In the genomic region with DNA sequence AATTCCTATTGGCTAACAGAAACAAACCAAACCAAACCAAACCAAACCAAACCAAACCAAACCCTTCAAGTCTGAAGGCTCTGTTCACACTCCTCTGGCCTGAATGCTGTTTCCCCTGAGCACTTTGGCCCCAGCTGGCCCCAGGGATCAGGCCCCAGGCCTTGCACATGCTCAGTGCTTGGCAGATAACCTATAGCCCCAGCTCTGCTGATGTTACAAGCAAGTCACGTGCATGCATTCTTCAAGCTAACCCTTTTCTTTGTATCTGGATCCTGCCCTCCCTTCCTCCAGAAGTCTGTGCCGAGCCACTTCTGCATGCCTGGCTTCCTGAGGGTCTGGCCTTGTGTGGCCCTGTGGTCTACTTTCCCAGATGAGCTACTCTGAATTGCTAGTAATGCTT, we compare ENCODE assay signal across 11 mouse cellular contexts. TPM values are rescaled to one million over a fixed set of nuclear protein-coding genes. Genes with fewer than 3 reads are reported as not detected.
A peak's percentile ranks its signal among the peaks of the same experiment; 100 is the strongest.
DNase-seq lines count a peak whose midpoint lies in the region; ATAC-seq lines count a peak whose summit lies in the region.
"Had no signal": no experiment of that assay in that cellular context is flagged by ENCODE, and none has a peak within 500 bp of the region (broad histone marks: within the 10 kb centered on the region; RNA-seq: fewer than 3 reads in every experiment).

No protein-coding gene starts in this region.

- H3K27me3 ChIP-seq in forebrain, embryonic 11.5 days (ENCODE audit: control insufficient read depth, insufficient read depth, low read length), result no peaks in the 10 kb centered on the region
- H3K27me3 ChIP-seq in forebrain, embryonic 14.5 days (replicated peaks; ENCODE audit: control insufficient read depth, insufficient read depth, low read length), result no peaks in the 10 kb centered on the region
- H3K27me3 ChIP-seq in kidney, embryonic 15.5 days, result no peaks in the 10 kb centered on the region
- H3K27me3 ChIP-seq in liver, embryonic 11.5 days (replicated peaks; ENCODE audit: control insufficient read depth, insufficient read depth, low read length), result no peaks in the 10 kb centered on the region

- ATAC-seq in forebrain, embryonic 11.5 days (replicated peaks; ENCODE audit: low FRiP score), result peak; percentile 21; the same call in 1 of the 2 replicates
- no peak for ATAC-seq in forebrain, embryonic 14.5 days
- ATAC-seq in kidney, embryonic 15.5 days (replicated peaks; ENCODE audit: low FRiP score), result no peak
- peak; percentile 53; the same call in 1 of the 2 replicates for ATAC-seq in liver, embryonic 11.5 days (replicated peaks; ENCODE audit: low FRiP score)
- no peak for ATAC-seq in erythroblast, adult 5-6 weeks (replicated peaks; ENCODE audit: low FRiP score, poor library complexity, severe bottlenecking)
- ATAC-seq: forebrain, postnatal 0 days had no signal

- no peaks in the 10 kb centered on the region for H3K36me3 ChIP-seq in forebrain, embryonic 11.5 days (ENCODE audit: control insufficient read depth, insufficient read depth, low read length)
- no peaks in the 10 kb centered on the region for H3K36me3 ChIP-seq in forebrain, embryonic 14.5 days (ENCODE audit: control insufficient read depth, insufficient read depth, low read length)
- H3K36me3 ChIP-seq in kidney, embryonic 15.5 days, result peaks cover 4% of the 10 kb centered on the region; the same call in 1 of the 2 replicates
- no peaks in the 10 kb centered on the region for H3K36me3 ChIP-seq in liver, embryonic 11.5 days (ENCODE audit: control insufficient read depth, insufficient read depth, low read length)

- no peak overlapping the region for H3K9ac ChIP-seq in forebrain, embryonic 11.5 days (ENCODE audit: low read length)
- no peak overlapping the region for H3K9ac ChIP-seq in forebrain, embryonic 14.5 days (ENCODE audit: low read length)
- no peak overlapping the region for H3K9ac ChIP-seq in kidney, embryonic 15.5 days
- no peak overlapping the region for H3K9ac ChIP-seq in liver, embryonic 11.5 days (ENCODE audit: low read depth, low read length)
- H3K9ac ChIP-seq: forebrain, postnatal 0 days had no signal

- H3K9me3 ChIP-seq in forebrain, embryonic 11.5 days (ENCODE audit: control insufficient read depth, low read length), result no peaks in the 10 kb centered on the region
- no peaks in the 10 kb centered on the region for H3K9me3 ChIP-seq in forebrain, embryonic 14.5 days (replicated peaks; ENCODE audit: control insufficient read depth, low read length)
- no peaks in the 10 kb centered on the region for H3K9me3 ChIP-seq in kidney, embryonic 15.5 days (replicated peaks)
- no peaks in the 10 kb centered on the region for H3K9me3 ChIP-seq in liver, embryonic 11.5 days (ENCODE audit: control insufficient read depth, low read length)

- H3K4me2 ChIP-seq in forebrain, embryonic 11.5 days (ENCODE audit: low read depth, low read length, severe bottlenecking), result no peak overlapping the region
- no peak overlapping the region for H3K4me2 ChIP-seq in forebrain, embryonic 14.5 days (ENCODE audit: low read length)
- no peak overlapping the region for H3K4me2 ChIP-seq in kidney, embryonic 15.5 days
- no peak overlapping the region for H3K4me2 ChIP-seq in liver, embryonic 11.5 days

- DNase-seq in forebrain, embryonic 11.5 days (ENCODE audit: low spot score), result no peak
- DNase-seq in forebrain, embryonic 14.5 days (ENCODE audit: low spot score), result no peak
- no peak for DNase-seq in kidney, adult 9 months
- peak; percentile 66 for DNase-seq in R1 (ENCODE audit: low read depth, low spot score)
- no peak for DNase-seq in liver, embryonic 11.5 days (ENCODE audit: low spot score)
- DNase-seq in natural killer cell, adult 2 months (ENCODE audit: low spot score in 2 of 2), result no peak
- DNase-seq: B cell, adult 2 months; forebrain, postnatal 0 days; layer of hippocampus, adult 9-11 months had no signal

- no peak overlapping the region for H3K27ac ChIP-seq in forebrain, embryonic 11.5 days (ENCODE audit: low read depth, low read length)
- H3K27ac ChIP-seq in forebrain, embryonic 14.5 days (ENCODE audit: low read depth, low read length), result no peak overlapping the region
- peak overlapping the region; percentile 93 for H3K27ac ChIP-seq in kidney, embryonic 15.5 days
- H3K27ac ChIP-seq in liver, embryonic 11.5 days (ENCODE audit: low read depth, low read length), result peak overlapping the region; percentile 11; the same call in 1 of the 2 replicates

- WGBS in forebrain, embryonic 11.5 days, result 30% methylated on average over 2 of the region's 2 CpGs
- 21% methylated on average over 2 of the region's 2 CpGs for WGBS in forebrain, embryonic 14.5 days
- WGBS in kidney, embryonic 15.5 days, result 30% methylated on average over 2 of the region's 2 CpGs
- 34% methylated on average over 2 of the region's 2 CpGs for WGBS in liver, embryonic 11.5 days

- no peak overlapping the region for H3K4me3 ChIP-seq in forebrain, embryonic 11.5 days (ENCODE audit: low read depth, low read length)
- no peak overlapping the region for H3K4me3 ChIP-seq in forebrain, embryonic 14.5 days (ENCODE audit: low read depth, low read length)
- H3K4me3 ChIP-seq in kidney, embryonic 15.5 days (replicated peaks), result no peak overlapping the region
- no peak overlapping the region for H3K4me3 ChIP-seq in liver, embryonic 11.5 days (ENCODE audit: low read depth, low read length)

- peaks cover 6% of the 10 kb centered on the region; the same call in 1 of the 2 replicates for H3K4me1 ChIP-seq in forebrain, embryonic 11.5 days (replicated peaks; ENCODE audit: control insufficient read depth, insufficient read depth, low read length)
- 0 out of 2 replicates have a peak, but pooled peaks cover 3% of the 10 kb centered on the region for H3K4me1 ChIP-seq in forebrain, embryonic 14.5 days (ENCODE audit: control insufficient read depth, insufficient read depth, low read length)
- peaks cover 57% of the 10 kb centered on the region for H3K4me1 ChIP-seq in kidney, embryonic 15.5 days
- peaks cover 24% of the 10 kb centered on the region for H3K4me1 ChIP-seq in liver, embryonic 11.5 days (replicated peaks; ENCODE audit: control insufficient read depth, insufficient read depth, low read length)

RNA-seq across cellular contexts. Expression of a gene that starts 46.4 kb away (rescaled TPM):
- polyA plus RNA-seq in forebrain, embryonic 11.5 days (2014; fragmentation: Nextera tagmentation; extraction: Ambion mirVana), result 33.7 and 33.8 TPM in 2 replicates
- polyA plus RNA-seq in forebrain, embryonic 14.5 days (2014; fragmentation: Nextera tagmentation; extraction: Ambion mirVana), result 26.4 and 29.5 TPM in 2 replicates
- polyA plus RNA-seq in kidney, embryonic 15.5 days (2015; fragmentation: Nextera tagmentation; extraction: Ambion mirVana), result 55.6 and 60.2 TPM in 2 replicates
- 49.7 and 51.5 TPM in 2 replicates for polyA plus RNA-seq in liver, embryonic 11.5 days (2014; fragmentation: Nextera tagmentation; extraction: Ambion mirVana)
- total RNA-seq in erythroblast, adult 5-6 weeks (2015; ENCODE audit: low replicate concordance), result 3.1 and 22.6 TPM in 2 replicates
- total RNA-seq in erythroblast, adult 5-6 weeks (2017; ENCODE audit: low replicate concordance), result 5.4 and 9.2 TPM in 2 replicates

Comparison
In these comparisons a context has a peak if more than half of its experiments do, and no peak if none do; other contexts are left out.
1. ATAC-seq: peak in forebrain, embryonic 11.5 days (single experiment) and liver, embryonic 11.5 days (single experiment); none in forebrain, embryonic 14.5 days (single experiment), kidney, embryonic 15.5 days (single experiment) and erythroblast, adult 5-6 weeks (single experiment).
2. H3K27ac ChIP-seq: peak in kidney, embryonic 15.5 days (single experiment) and liver, embryonic 11.5 days (single experiment); none in forebrain, embryonic 11.5 days (single experiment) and forebrain, embryonic 14.5 days (single experiment).